Mouse (Mus musculus): ENCODE results near the gene Fgf22.
A peak's percentile ranks its signal among the peaks of the same experiment; 100 is the strongest.

Gene Fgf22

GRCm38 (mm10) chr10:79754856-79755516 lies at the start of gene Fgf22:
Fgf22 (plus strand) TSS chr10:79755076.
- peak in 1 of 2 experiments; percentile 64 for DNase-seq (ENCODE audit: low spot score in 2 of 2)

- DNase-seq (ENCODE audit: low spot score in 2 of 2): no peak
Measured at GRCm38 (mm10) chr10:79705951-79706350, 48.9 kb upstream of the Fgf22 start.

- DNase-seq (ENCODE audit: low spot score in 2 of 2): no peak
Measured at GRCm38 (mm10) chr10:79706406-79707094, 48.3 kb upstream of the Fgf22 start.

- DNase-seq (ENCODE audit: low spot score in 2 of 2): no peak
Measured at GRCm38 (mm10) chr10:79707162-79707561, 47.7 kb upstream of the Fgf22 start.

GRCm38 (mm10) chr10:79707759-79708158 lies 47.1 kb upstream of the Fgf22 start:
- DNase-seq (ENCODE audit: low spot score in 2 of 2): no peak

- DNase-seq (ENCODE audit: low spot score in 2 of 2): no peak
Measured at GRCm38 (mm10) chr10:79708668-79709067, 46.2 kb upstream of the Fgf22 start.

GRCm38 (mm10) chr10:79709307-79709706 lies 45.6 kb upstream of the Fgf22 start:
- DNase-seq (ENCODE audit: low spot score in 2 of 2): no peak

GRCm38 (mm10) chr10:79712029-79712428 lies 42.8 kb upstream of the Fgf22 start:
- DNase-seq (ENCODE audit: low spot score in 2 of 2): no peak

GRCm38 (mm10) chr10:79712499-79713126 lies 42.3 kb upstream of the Fgf22 start:
- peak in 1 of 2 experiments; percentile 75 for DNase-seq (ENCODE audit: low spot score in 2 of 2)

- DNase-seq (ENCODE audit: low spot score in 2 of 2): no peak
Measured at GRCm38 (mm10) chr10:79713163-79713562, 41.7 kb upstream of the Fgf22 start.

- DNase-seq (ENCODE audit: low spot score in 2 of 2): no peak
Measured at GRCm38 (mm10) chr10:79714996-79715395, 39.9 kb upstream of the Fgf22 start.

GRCm38 (mm10) chr10:79716254-79716987 lies 38.5 kb upstream of the Fgf22 start, which contains the start of gene Hcn2:
Hcn2 (plus strand) TSS chr10:79716634.
- no peak for DNase-seq (ENCODE audit: low spot score in 2 of 2)

- peak in 1 of 2 experiments; percentile 60 for DNase-seq (ENCODE audit: low spot score in 2 of 2)
Measured at GRCm38 (mm10) chr10:79716988-79717355, 37.9 kb upstream of the Fgf22 start.

- no peak for DNase-seq (ENCODE audit: low spot score in 2 of 2)
Measured at GRCm38 (mm10) chr10:79717640-79718357, 37.1 kb upstream of the Fgf22 start.

- no peak for DNase-seq (ENCODE audit: low spot score in 2 of 2)
Measured at GRCm38 (mm10) chr10:79721089-79721488, 33.8 kb upstream of the Fgf22 start.

GRCm38 (mm10) chr10:79723047-79723446 lies 31.8 kb upstream of the Fgf22 start:
- DNase-seq (ENCODE audit: low spot score in 2 of 2): no peak

GRCm38 (mm10) chr10:79723692-79724091 lies 31.2 kb upstream of the Fgf22 start:
- no peak for DNase-seq (ENCODE audit: low spot score in 2 of 2)

GRCm38 (mm10) chr10:79726090-79726489 lies 28.8 kb upstream of the Fgf22 start:
- DNase-seq (ENCODE audit: low spot score in 2 of 2): no peak

- no peak for DNase-seq (ENCODE audit: low spot score in 2 of 2)
Measured at GRCm38 (mm10) chr10:79728323-79729249, 26.3 kb upstream of the Fgf22 start.

- no peak for DNase-seq (ENCODE audit: low spot score in 2 of 2)
Measured at GRCm38 (mm10) chr10:79729357-79729965, 25.4 kb upstream of the Fgf22 start.
